Mouse (Mus musculus) CH12.LX (cell line): Measurements from ENCODE around the gene Nfe2l1. TPM values are rescaled to one million over a fixed set of nuclear protein-coding genes. Genes with fewer than 3 reads are reported as not detected.
A peak's percentile ranks its signal among the peaks of the same experiment; 100 is the strongest.

ENCODE experiments used
- DNase-seq: peaks from one replicate; pipeline ENCODE4 v3.0.0-alpha.2; 2013; ENCODE audit errors: extremely low read depth
- H3K27ac ChIP-seq: 2 replicates; pipeline ENCODE4 v1.5.1; 2012; ENCODE audit warnings: low read depth, mild to moderate bottlenecking, control low read depth, moderate library complexity; ENCODE audit not compliant: insufficient read depth
- H3K27me3 ChIP-seq: replicated peaks from 2 replicates; pipeline ENCODE3; 2012; ENCODE audit warnings: inconsistent platforms
- H3K36me3 ChIP-seq, 2 experiments: replicated peaks in 1 of 2; 2 replicates each; pipeline versions ENCODE3 to v1.6.1; 2012; ENCODE audit warnings: inconsistent platforms in 1 of 2, low read length in 1 of 2, mild to moderate bottlenecking in 1 of 2, mixed read lengths in 1 of 2, moderate library complexity in 1 of 2; ENCODE audit not compliant: control insufficient read depth in 1 of 2, insufficient read depth in 1 of 2
- H3K4me1 ChIP-seq, 2 experiments: 2 replicates each; pipeline ENCODE4 v1.6.1; 2012; ENCODE audit warnings: inconsistent platforms in 1 of 2, moderate library complexity in 1 of 2; ENCODE audit not compliant: insufficient read depth in 2 of 2, control insufficient read depth in 1 of 2
- H3K4me2 ChIP-seq: 2 replicates; pipeline ENCODE4 v1.6.1; 2012; ENCODE audit warnings: low read depth, mild to moderate bottlenecking, control low read depth; ENCODE audit not compliant: poor library complexity, insufficient read depth, severe bottlenecking
- H3K4me3 ChIP-seq, 3 experiments: fragments of 150-350 bp in 1 of 3; sonication (generic) in 1 of 3; replicated peaks in 1 of 3; 2 replicates each; pipeline versions ENCODE3 to v1.5.1; 2011 to 2012; ENCODE audit warnings: low read depth in 2 of 3, low read length in 2 of 3, mild to moderate bottlenecking in 2 of 3, moderate library complexity in 2 of 3, control low read depth in 1 of 3, improper control_type of control experiment in 1 of 3, inconsistent platforms in 1 of 3, mixed read lengths in 1 of 3; ENCODE audit not compliant: poor library complexity in 1 of 3
- H3K79me2 ChIP-seq: replicated peaks from 2 replicates; pipeline ENCODE4 v1.6.1; 2012; ENCODE audit warnings: mild to moderate bottlenecking, moderate library complexity; ENCODE audit not compliant: control insufficient read depth, poor library complexity, insufficient read depth, severe bottlenecking; ENCODE audit errors: extremely low read depth
- H3K9ac ChIP-seq: 2 replicates; pipeline ENCODE4 v1.6.1; 2012; ENCODE audit warnings: low read depth, mild to moderate bottlenecking, control low read depth, moderate library complexity; ENCODE audit not compliant: insufficient read depth
- H3K9me3 ChIP-seq: replicated peaks from 2 replicates; pipeline ENCODE3; 2012; ENCODE audit warnings: low read length, inconsistent platforms, mixed read lengths
- BHLHE40 ChIP-seq: IDR thresholded peaks from 2 replicates; pipeline ENCODE4 v1.6.1; 2011; ENCODE audit warnings: mild to moderate bottlenecking, low read depth, low read length, improper control_type of control experiment
- CHD1 ChIP-seq: IDR thresholded peaks from 2 replicates; pipeline ENCODE4 v1.6.1; 2012; ENCODE audit warnings: low read depth, low read length, improper control_type of control experiment, inconsistent platforms
- GABPA ChIP-seq: IDR thresholded peaks from 2 replicates; pipeline ENCODE4 v1.6.1; 2012; ENCODE audit warnings: low read depth, low read length, improper control_type of control experiment, inconsistent platforms; ENCODE audit not compliant: insufficient replicate concordance
- HCFC1 ChIP-seq: IDR thresholded peaks from 2 replicates; pipeline ENCODE4 v1.6.1; 2012; ENCODE audit warnings: low read depth, mild to moderate bottlenecking, inconsistent platforms, low read length, improper control_type of control experiment
- JUND ChIP-seq: conservative IDR thresholded peaks from 2 replicates; pipeline ENCODE4 v1.6.1; 2011; ENCODE audit warnings: low read depth, low read length, improper control_type of control experiment
- MAX ChIP-seq: IDR thresholded peaks from 2 replicates; pipeline ENCODE4 v1.6.1; 2011; ENCODE audit warnings: low read length, improper control_type of control experiment
- MAZ ChIP-seq: IDR thresholded peaks from 2 replicates; pipeline ENCODE4 v1.6.1; 2012; ENCODE audit warnings: low read depth, mild to moderate bottlenecking, inconsistent platforms, low read length, improper control_type of control experiment, moderate library complexity
- MEF2A ChIP-seq: IDR thresholded peaks from 2 replicates; pipeline ENCODE4 v1.6.1; 2014; ENCODE audit warnings: low read depth, mild to moderate bottlenecking, inconsistent platforms, low read length, improper control_type of control experiment, borderline replicate concordance
- MXI1 ChIP-seq: IDR thresholded peaks from 2 replicates; pipeline ENCODE4 v1.6.1; 2011; ENCODE audit warnings: mild to moderate bottlenecking, low read depth, low read length, improper control_type of control experiment
- MYC ChIP-seq: IDR thresholded peaks from 2 replicates; pipeline ENCODE4 v1.6.1; 2011; ENCODE audit warnings: low read depth, mild to moderate bottlenecking, improper control_type of control experiment, low read length
- NELFE ChIP-seq: IDR thresholded peaks from 2 replicates; pipeline ENCODE4 v1.6.1; 2011; ENCODE audit warnings: low read depth, low read length, improper control_type of control experiment
- RAD21 ChIP-seq: IDR thresholded peaks from 2 replicates; pipeline ENCODE4 v1.6.1; 2011; ENCODE audit warnings: low read depth, mild to moderate bottlenecking, low read length, improper control_type of control experiment, moderate library complexity
- TBP ChIP-seq: conservative IDR thresholded peaks from 2 replicates; pipeline ENCODE4 v1.6.1; 2011; ENCODE audit warnings: low read depth, low read length, improper control_type of control experiment
- UBTF ChIP-seq: IDR thresholded peaks from 2 replicates; pipeline ENCODE4 v1.6.1; 2012; ENCODE audit warnings: low read depth, mild to moderate bottlenecking, inconsistent platforms, low read length, improper control_type of control experiment, moderate library complexity
- USF2 ChIP-seq: conservative IDR thresholded peaks from 2 replicates; pipeline ENCODE4 v1.6.1; 2011; ENCODE audit warnings: low read depth, low read length, improper control_type of control experiment
- ZC3H11A ChIP-seq: IDR thresholded peaks from 2 replicates; pipeline ENCODE4 v1.6.1; 2012; ENCODE audit warnings: low read depth, mild to moderate bottlenecking, inconsistent platforms, low read length, improper control_type of control experiment
- ZMIZ1 ChIP-seq: IDR thresholded peaks from 2 replicates; pipeline ENCODE4 v1.6.1; 2012; ENCODE audit warnings: low read depth, mild to moderate bottlenecking, inconsistent platforms, low read length, improper control_type of control experiment
- ZNF384 ChIP-seq: IDR thresholded peaks from 2 replicates; pipeline ENCODE4 v1.6.1; 2012; ENCODE audit warnings: low read depth, low read length, improper control_type of control experiment, inconsistent platforms
- dilution Hi-C: fragments of 300-500 bp; cut with MboI; formaldehyde crosslinking; loops from 2 replicates; pipeline ENCODE4 v1.14.3; 2020; ENCODE audit warnings: low sequenced_read_pairs; ENCODE audit not compliant: extremely low pct_unique_long_range_greater_than_20kb, extremely low pct_ligation_motif_present
- in situ Hi-C: fragments of 300-500 bp; cut with MboI; formaldehyde crosslinking; loops from 3 replicates; pipeline ENCODE4 v1.14.3; 2019; ENCODE audit warnings: low sequenced_read_pairs, low pct_ligation_motif_present, low pct_unique_long_range_greater_than_20kb, mixed read lengths
- polyA plus RNA-seq: library from polyadenylated mRNA; unstranded; fragments of >175 nt; gene quantifications from 2 replicates; pipeline ENCODE4 v1.2.1, GENCODE M21; 2012; ENCODE audit warnings: low read depth; ENCODE audit not compliant: insufficient read length
- total RNA-seq, 2 experiments: library from RNA; depleted of rRNA; stranded (reverse); fragments of 300-350 nt in 1 of 2; fragments of >200 nt in 1 of 2; gene quantifications; 2 replicates each; pipeline ENCODE4 v1.2.3; 2012 to 2014

Nfe2l1 gene
- total and polyA plus RNA-seq, 3 experiments = 77.7 to 169 (median 145) TPM

GRCm38 (mm10) chr11:96857446-96857845 is 27.7 kb upstream of the Nfe2l1 start:
- dilution Hi-C loops = no loop called here
- TF ChIP-seq MAX = no peak
- no peak for TF ChIP-seq NELFE
- no peak for TF ChIP-seq ZMIZ1
- no peak for TF ChIP-seq RAD21
- no peak for TF ChIP-seq HCFC1
- TF ChIP-seq MAZ = no peak
- TF ChIP-seq USF2 = no peak
- TF ChIP-seq GABPA = no peak
- TF ChIP-seq UBTF = no peak
- no peak for TF ChIP-seq ZNF384
- no peak for TF ChIP-seq JUND
- no peak for TF ChIP-seq MEF2A
- TF ChIP-seq BHLHE40 = no peak
- no peak for TF ChIP-seq CHD1
- no peak for TF ChIP-seq ZC3H11A
- no peak for TF ChIP-seq MYC
- TF ChIP-seq TBP = no peak
- TF ChIP-seq, all 38 proteins: peak for 0
- in situ Hi-C loops = loop anchor here (25.0 kb wide), 2 partner anchors 295 to 420 kb away; no protein-coding TSS in a partner anchor
- no peaks in the 10 kb centered on the region for H3K36me3 ChIP-seq
- H3K79me2 ChIP-seq = no peaks in the 10 kb centered on the region
- peaks cover 17 to 29% of the 10 kb centered on the region in 2 experiments for H3K4me1 ChIP-seq
- no peak overlapping the region for H3K9ac ChIP-seq
- no peak overlapping the region for H3K4me3 ChIP-seq
- DNase-seq = no peak
- H3K27me3 ChIP-seq = peaks cover 27% of the 10 kb centered on the region
- H3K27ac ChIP-seq = no peak overlapping the region
- H3K4me2 ChIP-seq = no peak overlapping the region
- H3K9me3 ChIP-seq = no peaks in the 10 kb centered on the region

DNA sequence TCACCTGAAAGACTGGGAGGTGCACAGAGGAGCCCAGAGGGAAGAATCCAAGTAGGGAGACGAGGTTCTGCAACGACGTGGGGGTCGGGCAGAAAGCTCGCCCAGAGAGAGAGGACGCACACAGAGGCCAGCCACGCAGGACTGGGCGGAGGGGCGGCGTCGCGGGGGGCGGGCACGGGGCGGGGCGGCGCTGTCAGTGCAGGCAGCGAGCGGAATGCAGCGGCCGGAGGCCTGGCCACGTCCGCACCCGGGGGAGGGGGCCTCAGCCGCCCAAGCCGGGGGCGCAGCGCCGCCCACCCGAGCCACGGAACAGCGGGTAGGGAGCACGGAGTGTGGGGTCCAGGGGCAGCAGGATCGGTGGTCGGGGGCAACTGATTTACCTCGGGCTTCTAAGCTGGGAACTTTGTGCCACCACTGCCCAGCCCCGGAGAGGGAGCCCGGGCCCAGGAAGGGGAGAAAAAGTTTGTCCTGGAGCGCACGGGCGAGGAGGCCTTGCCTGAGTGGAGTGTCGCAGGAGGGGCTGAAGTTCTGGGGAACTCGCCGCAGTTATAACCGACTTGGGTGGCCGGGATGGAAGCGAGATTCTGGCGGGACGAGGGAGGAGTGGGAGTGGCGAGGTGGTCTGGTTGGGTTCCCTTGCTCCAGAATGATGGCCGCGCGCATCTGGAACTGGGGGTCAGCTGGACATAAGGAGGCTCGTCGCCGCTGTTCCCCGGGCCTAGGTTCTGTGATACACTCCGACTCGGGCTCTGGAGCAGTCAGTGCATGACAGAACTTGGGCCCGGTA is 20.1 kb upstream of the Nfe2l1 start, which contains the start of gene Copz2:
Copz2 (plus strand) TSS at position 190 of the 787 bp plus-strand sequence.
- dilution Hi-C loops = no loop called here
- Histone ChIP-seq H3K4me2 (peak within 1 kb of the TSS; percentile 58), H3K4me1 (peaks cover 4 to 9% of the 10 kb centered on the region in 2 experiments), H3K79me2 (no peaks in the 10 kb centered on the region), H3K9me3 (peaks cover 6% of the 10 kb centered on the region), H3K27me3 (peaks cover 21% of the 10 kb centered on the region), H3K9ac (no peak within 1 kb of the TSS), H3K36me3 (no peaks in the 10 kb centered on the region), H3K4me3 (peak within 1 kb of the TSS; percentile 22 to 50 (median 36)), H3K27ac (no peak within 1 kb of the TSS)
- DNase-seq = no peak
- in situ Hi-C loops = loop anchor here (5.0 to 25.0 kb wide), 3 partner anchors 73 to 413 kb away; partner anchors contain the start of gene Snx11
- TF ChIP-seq GABPA (no peak), UBTF (0 out of 2 replicates have a peak, but pooled peaks have one; percentile 43), MXI1 (0 out of 2 replicates have a peak, but pooled peaks have one; percentile 7)
